Mouse (Mus musculus) fat pad, adult 2 months (tissue): ENCODE measurements around the gene Prkn.

Experiments
- DNase-seq: peaks from one replicate; pipeline ENCODE4 v3.0.0-alpha.2; 2011; ENCODE audit warnings: low read depth, low spot score; ENCODE audit errors: extremely low read depth

Gene Prkn

DNA sequence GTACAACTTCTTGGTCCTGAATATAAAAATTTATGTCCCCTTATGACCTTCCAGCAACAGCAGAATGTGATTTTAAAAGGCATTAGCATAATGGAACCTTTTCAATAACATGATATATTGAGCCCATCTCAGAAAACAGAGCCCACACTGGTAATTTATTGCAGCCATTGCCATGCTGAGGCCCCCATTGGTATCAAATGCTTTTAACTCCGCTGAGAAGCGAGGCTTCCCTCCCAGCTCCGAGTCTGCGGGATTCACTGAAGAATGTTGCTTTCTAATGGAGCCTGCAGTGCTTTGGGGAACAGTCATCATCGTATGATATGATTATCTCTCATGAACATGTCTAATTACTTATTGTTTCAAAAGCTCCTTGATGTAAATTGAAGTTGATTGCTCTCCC, 421.5 kb downstream of the Prkn start:
- DNase-seq = no peak

DNA sequence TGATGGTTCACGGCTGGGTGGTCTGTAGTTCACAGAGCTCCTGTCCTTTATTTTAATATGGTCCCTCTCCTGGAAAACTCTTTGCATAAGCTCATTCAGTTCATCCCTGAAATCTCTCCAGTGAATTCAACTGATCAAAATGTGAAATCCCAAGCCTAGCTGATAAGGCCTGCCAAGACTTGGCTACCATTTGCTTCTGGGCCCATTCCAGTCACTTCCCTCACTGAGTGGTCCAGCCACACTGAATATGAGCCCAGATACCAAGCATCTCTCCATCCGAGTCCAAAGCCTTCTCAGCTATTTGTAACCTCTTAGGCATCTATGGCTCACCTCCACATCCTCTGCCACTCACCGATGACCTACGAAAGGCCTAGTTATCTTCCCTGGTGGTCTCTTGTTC, 427.8 kb downstream of the Prkn start:
- DNase-seq = no peak

DNA sequence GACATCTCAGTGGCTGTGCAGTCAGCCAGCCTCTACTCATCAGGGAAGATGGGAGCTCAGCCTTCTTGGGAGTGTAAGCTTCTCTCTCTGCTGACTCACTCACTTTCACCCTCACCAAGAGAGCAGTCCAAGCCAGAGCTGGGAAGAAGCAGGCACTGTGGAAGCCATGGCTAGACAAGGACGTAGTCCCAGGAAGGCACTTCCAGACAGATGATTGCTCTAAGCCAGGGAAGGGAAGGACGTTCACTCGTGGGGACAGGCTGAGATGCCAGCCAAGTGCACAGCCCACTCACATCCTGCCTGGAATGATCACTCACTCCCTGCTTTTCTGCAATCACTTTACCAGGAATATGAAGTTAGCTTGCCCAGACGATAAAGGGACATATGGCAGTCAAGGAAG, 430.0 kb downstream of the Prkn start:
- no peak for DNase-seq

DNA sequence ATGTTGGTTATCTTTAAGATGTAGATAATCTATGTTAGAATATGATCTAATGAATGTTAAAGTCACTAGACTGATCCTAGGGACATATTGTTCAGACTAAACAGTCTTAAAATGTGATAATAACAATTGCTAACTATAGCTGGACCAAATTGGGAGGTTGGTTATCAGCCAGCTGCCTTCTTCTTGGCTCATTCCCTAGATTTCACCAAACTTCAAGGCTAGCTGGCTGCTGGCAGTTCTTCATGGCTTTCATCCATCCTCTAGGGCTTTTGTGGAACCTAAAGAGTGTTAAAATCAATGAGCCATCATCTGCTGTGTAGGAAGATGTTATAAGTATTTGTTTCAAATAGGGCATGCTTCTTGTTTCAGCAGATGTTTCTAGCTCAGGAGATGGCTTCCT, 431.7 kb downstream of the Prkn start:
- no peak for DNase-seq

DNA sequence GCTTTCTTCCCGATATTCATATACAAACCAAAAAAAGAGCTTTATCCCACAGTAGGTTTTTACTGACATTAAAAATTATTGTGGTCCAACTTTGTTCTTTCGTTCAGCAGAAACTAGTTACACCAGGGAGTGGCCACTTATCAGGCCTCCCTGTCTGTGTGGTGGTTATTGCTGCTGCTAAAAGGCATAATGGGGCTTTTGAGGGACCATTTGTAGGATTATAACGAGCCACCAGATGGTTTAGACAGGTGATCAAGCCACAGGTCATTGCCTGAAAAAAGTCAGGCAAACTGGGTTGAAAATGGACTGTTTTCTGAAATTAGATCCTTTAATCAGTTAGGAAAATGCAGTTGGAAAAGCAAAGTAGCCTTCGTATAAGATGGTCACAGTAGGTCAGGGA, 444.1 kb downstream of the Prkn start:
- DNase-seq = no peak

DNA sequence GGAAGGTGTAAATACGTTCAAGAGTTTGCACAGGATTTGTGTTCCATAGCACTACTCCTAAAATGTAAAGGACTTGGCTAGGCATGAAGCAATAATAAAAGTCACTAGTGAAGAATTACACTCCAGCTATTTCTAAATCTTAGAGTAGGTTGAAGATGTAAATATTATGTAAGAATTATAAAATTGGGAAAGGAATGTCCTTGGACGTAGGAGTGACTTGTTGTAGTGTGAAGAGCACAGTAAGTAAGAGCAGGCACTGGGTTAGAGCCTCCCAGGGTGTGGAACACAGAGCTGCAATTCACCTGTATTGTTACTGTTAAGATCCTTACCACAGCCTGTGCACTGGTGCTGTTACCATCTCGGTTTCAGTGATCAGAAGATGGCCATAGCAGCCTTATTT, 450.0 kb downstream of the Prkn start:
- DNase-seq = peak; percentile 26

DNA sequence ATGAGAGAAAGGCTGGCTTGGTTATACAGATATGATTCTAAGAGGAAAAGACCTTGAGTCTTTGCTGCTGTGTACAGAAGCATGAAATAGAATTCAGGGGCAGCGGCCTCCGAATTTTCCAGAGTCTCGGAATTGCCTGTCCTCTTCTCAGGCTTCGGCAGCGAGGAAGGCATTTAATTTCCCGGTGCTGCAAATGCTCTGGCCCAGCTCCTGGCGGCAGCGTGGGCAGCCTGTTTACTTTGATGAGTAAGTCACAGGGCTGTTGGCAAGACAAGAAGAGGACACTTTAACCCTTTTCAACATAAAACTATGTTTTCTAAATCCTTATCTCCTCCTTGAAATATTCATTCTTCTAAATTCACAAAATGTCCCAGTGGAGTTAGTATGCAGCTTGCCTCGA, 462.9 kb downstream of the Prkn start:
- no peak for DNase-seq

DNA sequence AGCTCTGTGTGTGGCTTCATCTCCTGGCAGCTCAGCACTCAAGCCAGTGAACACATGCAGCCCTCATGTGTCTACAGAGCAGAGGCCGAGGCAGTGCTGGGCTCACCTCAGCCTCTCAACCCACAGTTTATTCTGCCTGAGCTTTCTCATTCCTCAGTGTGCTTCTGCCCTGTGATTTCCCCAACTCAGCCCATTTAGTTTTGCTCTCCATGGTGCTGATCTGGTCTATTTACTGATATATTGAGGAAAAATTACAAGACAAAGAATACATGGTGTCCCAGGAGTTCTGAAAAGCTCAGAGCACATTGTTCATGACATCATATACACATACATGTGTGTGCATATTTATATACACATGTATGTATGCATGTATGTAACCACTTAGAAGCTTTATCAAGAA, 469.7 kb downstream of the Prkn start:
- DNase-seq = no peak

DNA sequence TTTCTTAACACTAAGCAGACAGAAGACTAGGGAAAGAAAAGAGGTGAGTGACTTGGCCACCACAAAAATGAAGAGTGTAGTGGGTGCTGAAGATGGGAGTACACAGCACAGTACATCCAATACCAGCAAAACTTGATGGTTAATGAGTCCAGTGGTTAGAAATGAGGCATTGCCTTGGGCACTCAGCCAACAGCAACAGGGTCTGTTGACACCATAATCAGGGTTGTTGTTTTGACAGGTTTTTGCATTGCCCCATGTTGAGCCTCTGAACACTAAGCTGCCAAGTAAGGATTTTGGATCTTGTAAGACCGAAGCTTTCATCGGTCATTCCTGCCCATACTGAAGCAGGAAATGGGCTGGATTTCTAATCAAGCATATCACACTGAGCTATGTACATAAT, 474.0 kb downstream of the Prkn start:
- DNase-seq = peak; percentile 47

DNA sequence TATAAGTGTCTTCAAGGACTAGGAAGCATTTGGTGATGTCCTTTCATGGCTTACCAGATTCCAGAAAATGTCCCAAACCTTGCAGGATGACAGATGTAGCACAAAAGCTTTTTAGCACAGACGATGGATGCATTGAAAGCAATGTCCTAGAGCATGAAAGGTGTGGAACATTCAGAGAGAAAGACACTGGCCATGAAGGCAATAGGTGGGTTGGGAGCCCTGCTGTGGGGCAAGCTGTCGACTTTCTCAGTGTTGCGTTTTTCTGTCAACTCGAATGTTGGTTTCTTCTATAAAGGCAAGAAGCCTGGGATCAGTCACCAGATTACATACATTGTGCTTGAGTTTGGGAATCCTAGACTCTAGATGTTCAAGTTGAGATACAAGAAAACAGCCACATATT, 475.5 kb downstream of the Prkn start:
- DNase-seq = no peak

DNA sequence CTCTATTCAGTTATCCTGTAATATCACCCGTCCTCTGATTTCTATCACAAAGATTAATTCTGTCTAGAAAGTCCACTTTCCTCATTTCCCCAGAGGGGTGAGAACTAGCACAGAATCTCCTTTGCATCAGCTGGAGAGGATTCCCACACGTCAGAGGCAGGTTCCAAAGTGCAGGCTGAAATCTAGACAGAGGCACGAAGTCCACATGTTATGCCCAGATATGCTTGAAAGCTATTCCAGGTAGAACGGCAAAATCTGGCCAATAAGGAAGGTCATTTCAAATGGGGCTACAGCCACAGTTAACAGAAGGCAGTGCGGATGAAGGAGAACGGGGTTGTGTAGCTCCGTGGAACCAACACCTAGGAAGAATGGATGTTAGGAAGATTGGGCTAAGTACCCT, 478.8 kb downstream of the Prkn start:
- DNase-seq = no peak

DNA sequence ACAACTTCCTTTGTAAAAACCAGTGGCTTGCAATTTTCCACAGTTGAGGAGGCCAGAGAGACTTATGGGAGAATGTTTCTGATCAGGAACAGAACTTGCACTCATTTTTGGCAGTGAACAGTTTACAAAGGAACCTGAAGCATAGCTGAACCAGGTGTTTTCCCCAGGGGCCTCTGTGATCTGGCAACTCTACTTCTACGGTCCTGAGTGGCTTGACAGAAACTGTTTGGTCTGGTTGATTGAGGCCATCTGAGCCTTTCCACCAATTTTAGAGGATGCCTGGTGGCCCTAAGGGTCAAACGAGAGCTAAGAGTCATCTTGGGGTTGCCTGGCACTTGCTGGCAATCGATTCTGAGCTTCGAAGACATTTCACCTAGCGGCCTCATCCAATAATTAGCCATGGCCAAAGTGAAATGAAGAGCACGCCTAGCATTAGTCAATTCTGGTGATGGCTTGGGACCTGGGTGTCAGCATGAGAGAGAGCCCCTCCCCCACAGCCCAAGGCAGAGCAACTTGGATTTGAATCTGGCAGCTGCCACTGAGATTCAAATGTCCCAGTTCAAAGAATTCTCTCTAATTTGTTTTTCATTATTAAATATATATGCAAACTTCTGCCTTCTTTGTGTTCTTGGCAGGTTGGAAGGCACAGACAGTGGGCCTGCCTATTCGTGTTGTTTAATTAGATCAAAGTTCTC, 479.6 kb downstream of the Prkn start:
- no peak for DNase-seq

DNA sequence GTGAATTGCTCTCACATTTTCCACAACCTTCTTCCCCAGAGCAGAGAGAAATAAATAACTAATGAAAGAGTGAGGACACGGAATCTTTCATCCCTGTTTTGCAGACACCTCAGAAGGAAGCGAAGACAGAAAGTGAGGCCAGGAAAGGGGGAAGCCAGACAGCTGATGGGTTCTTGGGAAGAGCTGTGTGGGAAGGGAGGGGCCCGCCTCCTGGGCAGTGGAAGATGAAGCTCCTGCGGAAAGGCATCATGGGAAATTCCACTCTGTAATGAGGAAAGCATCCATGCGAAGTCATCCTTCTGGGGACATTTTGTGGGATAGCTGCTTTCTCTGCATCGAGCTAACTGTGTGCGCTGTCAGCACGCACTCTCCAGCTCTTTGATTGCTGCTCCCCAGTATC, 491.9 kb downstream of the Prkn start:
- no peak for DNase-seq

DNA sequence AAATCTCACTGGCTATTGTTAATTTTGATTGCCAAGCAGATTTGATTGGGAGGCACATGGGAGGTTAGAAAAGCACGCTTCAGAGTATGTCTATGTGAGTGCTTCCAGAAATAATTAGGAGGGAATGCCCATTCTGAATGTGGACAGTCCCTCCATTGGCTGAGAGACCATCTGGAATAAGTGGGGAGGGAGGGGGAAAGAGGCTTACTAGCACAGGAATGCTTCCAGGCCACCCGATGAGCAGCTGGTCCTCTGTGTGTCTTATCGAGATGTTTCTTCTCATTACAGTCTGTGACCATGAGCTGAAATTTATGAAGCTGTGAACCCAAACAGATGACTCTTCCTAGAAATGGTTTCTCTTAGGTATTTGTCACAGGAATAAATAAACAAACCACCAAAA, 493.6 kb downstream of the Prkn start:
- DNase-seq = no peak

DNA sequence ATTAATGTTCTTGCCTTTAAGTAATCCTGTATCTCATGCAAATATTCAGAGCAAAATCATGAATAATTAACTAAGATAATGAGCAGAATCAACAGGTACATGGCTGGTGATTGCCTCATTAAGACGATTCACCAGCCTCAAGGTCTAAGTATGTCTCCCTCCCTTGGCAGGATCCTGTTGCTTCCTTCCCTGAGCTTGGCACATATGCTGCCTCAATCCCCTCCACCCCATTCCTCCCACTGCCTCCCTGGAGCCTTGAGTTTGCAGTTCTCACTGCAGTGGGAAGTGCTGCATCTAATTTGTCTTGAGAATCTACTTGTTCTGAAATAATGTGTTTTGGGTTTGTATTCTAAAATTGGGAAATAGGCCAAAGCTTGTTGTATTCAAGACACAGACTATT, 496.0 kb downstream of the Prkn start:
- DNase-seq = no peak

DNA sequence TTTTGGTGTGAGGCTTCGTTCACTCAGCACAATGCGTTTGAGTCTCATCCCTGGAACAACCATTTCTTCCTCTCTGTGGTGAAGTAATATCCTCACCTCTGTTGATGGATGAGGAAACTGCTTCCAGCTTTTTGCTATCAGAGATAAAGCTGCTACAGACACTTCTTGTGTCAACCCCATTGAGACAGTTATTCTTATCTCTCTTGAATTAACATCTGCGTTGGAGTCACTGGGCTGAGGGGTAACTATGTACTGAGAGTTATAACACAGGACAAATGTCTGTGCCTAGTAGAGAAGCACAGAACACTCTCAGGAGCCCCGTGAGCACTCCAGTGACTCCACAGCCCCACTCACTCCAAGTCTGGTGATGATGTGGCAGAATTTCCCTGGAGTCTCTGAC, 500.2 kb downstream of the Prkn start:
- no peak for DNase-seq

DNA sequence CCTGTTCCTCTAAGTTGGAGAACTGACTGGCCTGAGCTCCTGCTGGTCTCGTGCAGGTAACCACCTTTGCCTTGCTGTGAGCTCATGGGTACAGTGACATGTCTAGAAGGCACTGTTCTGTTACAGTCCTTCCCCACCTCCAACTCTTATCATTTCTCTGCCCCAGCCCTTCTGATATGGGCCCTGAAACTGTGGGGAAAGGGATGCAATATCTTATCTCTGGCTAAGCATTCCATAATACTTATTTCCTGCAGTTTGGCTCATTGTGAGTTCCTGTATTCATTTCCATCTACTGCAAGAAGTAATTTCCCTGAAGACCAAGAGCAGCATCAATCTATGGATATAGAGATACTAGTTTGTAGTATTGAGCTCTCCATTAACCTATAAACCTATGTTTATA, 506.1 kb downstream of the Prkn start:
- DNase-seq = no peak

DNA sequence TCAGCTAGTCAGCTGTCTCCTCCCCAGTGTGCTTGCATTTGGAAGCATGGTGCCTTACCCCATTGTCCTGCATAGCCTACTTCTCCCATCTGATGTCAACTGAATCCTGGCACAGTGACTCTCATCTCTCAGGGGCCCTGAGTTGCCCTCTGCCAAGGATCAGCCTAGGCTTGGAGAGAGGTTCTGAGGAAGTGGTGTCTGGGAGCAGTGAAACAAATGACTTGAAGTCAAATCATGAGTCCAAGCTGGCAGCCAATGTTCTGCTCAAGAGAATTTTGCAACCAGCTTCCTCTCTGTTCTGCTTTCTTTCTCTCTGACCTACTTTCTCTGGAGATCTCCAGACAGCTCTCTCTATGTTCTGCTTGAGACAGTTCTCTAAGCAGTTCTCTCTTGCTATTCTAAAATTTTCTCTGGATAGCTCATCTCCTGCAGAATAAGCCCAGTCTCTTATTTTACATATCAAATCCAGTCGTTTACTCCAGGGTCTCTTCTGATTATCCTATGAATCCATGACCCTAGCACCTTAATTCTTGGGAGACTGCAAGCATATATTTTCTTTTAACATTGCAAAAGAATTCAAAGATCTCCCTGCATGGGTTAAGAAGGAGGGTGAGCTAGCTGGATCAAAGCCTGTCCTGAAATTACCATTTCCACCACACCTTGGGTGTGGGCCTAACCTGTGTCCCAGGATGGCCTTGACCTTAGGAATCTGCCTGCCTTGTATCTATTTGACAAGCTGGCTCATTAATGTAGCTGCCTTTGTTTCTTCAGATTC, 512.8 kb downstream of the Prkn start:
- DNase-seq = no peak

DNA sequence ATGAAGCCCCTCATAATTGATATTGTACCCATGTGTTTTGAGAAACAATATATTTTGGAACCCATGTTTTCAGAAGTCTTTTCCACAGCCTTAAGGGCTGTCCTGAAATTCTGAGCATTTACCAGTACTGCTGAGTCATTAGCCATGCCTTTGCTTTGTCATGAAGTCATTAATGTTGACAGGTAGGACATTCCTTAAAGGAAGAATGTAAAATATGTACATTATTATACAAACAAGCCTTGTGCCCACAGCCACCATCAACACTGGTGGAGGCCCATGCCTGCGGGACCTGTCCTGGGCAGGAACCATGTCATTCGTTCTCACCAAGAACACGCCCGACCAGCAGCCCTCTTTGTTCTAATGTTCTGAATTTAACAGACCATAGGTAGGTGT, 513.4 kb downstream of the Prkn start:
- no peak for DNase-seq

DNA sequence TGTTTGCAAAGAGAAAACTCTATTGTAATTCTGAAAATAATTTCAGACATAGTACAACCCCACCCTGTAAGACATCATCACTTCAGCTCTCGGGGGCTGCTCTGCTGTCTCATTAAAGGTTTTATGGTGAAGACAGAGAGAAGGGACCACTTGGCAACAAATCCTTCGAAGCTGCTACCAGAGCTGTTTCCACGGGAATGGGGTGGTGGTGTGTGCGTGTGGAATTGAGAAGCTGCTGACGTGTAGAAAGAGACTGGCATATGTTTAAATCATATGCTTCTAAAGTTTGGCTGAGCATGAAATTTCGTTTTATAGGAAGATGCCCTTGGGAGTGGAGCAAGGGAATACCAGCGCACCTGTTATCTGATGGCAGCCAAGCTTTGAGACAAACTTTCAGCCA, 514.2 kb downstream of the Prkn start:
- no peak for DNase-seq

DNA sequence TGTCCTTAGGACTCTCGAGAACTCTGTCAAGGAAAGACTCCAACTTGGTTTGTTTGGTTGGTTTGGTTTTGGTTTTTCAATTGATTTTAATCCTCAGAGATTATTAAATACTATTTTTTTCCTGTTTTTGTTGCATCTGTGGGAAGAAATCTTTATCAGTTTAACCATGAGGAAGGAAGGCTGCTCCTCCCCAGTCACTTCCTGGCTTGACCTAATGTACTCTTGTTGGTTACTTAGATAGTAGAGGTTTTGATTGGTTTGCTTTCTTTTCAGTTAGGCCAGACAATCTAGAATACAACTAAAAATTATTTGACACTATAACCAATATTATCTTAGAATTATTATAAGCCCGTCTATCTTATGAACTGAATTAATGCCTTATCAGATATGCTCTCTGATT, 535.3 kb downstream of the Prkn start:
- DNase-seq = no peak

DNA sequence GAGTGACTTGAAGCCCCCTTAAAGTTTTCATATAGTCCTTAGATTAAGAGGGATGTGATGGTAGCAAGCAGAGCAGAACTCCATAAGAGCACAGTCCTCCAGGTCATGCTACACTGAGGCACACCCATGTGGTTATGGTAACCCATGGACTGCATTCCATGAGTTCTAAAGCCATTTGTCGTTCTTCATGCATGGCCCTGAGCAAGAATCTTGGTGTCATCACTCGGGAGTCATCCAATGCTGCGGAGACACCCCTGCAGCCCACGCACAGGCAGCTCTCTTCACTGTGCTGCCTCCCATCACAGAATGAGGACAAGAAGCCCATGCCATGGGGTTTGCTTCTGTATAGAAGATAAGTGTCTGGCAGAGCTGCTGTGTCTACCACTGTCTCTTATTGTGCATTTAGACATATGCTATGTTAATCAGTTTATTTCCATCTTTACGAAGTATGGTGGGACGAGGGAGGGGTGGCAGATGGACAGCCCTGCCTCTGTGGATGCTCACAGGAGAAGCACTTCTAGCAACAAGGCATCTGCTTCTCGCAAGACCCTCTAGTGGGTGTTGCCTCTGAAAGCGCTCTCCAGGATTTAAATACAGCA, 543.3 kb downstream of the Prkn start:
- DNase-seq = no peak

DNA sequence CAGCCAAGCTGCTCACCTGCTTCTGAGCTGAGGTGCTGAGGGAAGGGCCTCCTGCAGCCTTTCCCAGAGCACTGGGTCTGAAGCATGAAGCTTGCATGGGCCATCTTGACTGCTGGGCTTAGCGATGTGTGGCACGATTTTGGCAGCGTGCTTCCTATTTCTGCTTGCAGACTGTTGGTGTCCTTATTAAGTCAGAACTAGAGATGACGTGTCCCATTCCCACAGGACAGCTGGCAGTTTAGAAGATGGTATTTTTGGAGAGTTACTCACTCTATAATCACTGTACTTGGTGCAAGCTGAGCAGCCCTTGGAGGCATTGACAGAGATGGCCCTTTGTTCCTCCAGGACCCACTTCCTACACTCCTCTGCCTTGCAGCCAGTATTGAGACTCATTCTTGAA, 545.1 kb downstream of the Prkn start:
- no peak for DNase-seq
